Mouse (Mus musculus) cortical plate, adult 2 months (tissue): Measurements from ENCODE around the gene Ctse.

ENCODE experiments used
- CTCF ChIP-seq: fragments of 200-500 bp; IDR thresholded peaks from 2 replicates; pipeline ENCODE4 v1.5.1; 2011; ENCODE audit warnings: mild to moderate bottlenecking, control low read depth, low read length; ENCODE audit not compliant: insufficient read depth; ENCODE audit errors: extremely low read depth
- POLR2A ChIP-seq: fragments of 200-500 bp; IDR thresholded peaks from 2 replicates; pipeline ENCODE4 v1.6.1; 2011; ENCODE audit warnings: mild to moderate bottlenecking, low read length, control low read depth; ENCODE audit not compliant: insufficient read depth; ENCODE audit errors: extremely low read depth

DNA sequence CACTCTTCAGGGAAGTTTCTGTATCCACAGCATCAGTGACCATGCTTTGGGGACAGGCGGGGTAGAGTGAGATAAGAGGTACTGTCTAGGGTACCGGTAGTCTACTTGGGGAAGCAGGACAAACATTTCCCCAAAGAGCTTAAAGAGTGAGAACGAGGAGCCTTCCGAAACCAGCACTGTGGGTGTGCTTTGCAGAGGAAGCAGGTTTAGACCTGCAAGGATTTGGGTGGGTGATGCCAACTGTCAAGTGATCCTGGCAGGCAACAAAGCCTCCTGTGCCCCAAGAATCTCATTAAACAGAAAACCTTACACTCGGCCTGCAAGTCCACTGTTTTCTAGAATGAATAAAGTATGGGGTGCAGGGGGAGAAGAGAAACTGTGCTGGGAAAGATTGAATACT is 51.8 kb downstream of the Ctse start:
- no peak for TF ChIP-seq CTCF
- no peak for TF ChIP-seq POLR2A
